Mouse (Mus musculus) CD4-positive helper T cell, adult 2 months (primary cell): ENCODE data around the gene Wdr70.

ENCODE experiments used
- DNase-seq: peaks from one replicate; pipeline ENCODE4 v3.0.0-alpha.2; 2012; ENCODE audit warnings: low read depth, missing footprints, low spot score

Wdr70 gene

DNA sequence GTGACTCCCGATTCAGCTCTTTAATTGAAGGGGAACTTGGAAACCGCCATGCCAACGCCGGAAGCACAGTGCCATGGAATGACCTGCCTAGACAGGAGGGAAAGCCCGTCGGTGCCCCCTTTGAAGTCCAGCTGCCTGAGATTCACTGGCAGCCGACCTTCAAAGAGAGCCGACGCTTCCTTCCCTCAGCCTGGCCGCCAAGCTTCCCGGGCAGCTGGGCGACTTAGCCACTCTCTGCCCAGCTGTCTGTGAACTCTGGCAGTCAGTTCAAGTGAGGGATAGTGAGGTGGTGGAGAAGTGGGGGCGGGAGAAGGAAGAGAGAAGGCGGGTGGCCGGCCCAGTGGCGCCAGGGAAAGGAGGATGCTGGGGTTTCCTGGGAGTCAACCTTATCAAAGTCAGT, 164.9 kb downstream of the Wdr70 start:
- DNase-seq = no peak

DNA sequence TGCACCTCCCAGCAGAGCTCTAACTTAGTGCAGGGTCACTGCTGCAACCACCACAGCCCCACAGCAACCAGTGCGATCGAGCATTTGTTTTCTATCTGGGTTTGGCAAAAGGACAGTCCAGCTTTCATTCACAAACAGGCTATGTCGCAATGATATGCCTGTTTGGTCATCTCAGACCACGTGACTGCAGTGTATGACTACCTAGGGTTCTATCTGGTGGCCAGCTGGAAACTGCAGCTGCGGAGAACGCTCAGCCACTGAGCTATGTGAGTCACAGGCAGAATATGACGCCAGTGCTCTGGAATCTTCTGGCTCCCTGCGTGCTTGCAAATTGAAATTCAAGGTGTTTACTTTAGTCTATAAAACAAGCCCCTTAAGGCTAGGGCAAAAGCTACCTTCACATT, 167.4 kb downstream of the Wdr70 start:
- no peak for DNase-seq

DNA sequence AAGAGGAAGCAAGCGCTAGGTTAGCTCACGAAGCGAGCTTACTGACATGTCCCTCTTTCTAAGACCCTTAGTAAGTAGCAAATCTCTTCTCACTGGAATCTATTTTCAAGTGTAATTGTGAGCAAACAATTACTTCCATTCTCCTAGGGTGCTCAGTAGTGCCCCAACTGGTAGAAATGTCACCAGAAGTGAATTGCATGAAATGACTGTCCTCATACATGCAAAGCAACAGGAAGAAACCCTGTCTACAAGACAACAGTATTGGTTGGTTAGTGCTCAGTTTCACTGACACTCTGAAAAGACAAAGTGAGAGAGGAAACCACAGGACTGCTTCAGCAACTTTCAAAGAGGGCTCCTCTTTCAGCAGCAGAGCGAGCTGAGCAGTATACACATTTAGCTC, 173.6 kb downstream of the Wdr70 start:
- peak; percentile 66 for DNase-seq

DNA sequence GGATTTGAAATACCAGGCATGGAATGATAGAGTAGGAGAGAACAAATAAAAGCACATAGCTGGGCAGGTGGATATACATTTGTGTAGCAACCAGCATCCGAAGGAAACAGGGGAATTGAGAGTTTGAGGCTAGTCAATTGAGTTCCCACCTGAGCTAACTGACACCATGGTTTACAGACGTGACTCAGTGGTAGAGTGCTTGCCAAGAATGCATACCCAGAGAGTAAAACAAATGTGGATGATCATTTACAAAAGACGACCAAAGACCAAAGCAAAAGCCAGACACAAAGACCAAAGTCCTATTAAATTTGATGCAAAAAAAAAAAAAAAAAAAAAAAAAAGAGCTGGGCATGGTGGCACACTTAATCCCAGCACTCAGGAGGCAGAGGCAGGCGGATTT, 175.7 kb downstream of the Wdr70 start:
- no peak for DNase-seq

DNA sequence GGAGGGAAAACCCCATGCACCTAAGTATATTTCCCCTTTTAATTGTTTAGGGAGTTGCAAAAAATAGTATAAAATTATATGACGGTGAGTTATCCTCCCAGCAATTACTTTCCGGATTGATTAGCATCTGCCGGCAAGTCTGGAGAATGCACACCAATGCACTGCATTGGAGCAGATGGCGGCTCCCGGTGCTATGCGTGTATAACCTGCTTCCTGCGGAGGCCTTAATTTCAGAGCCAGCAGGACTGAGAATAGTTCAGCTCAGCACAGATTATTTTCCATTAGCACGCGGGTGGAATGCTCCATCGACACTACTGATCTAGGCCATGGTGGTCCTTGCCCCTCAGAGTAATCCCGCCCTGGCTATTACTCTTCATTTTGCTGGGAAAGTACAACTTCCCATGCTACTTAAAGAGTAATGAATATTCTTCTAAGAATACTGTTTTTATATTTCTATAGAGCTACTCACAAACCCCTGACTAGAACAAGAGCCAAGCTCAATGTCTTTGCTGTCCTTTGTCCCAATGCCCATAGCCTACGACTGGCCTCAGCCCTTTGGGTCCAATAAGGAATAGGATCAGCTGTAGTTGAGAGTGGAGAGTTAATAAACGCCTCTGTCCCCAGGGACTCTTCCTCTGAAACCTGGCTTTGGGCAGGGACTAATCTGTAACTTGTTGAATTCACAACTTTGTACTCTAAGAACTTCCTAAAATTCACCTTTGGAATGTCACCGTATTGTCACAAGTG, 176.5 kb downstream of the Wdr70 start:
- no peak for DNase-seq

DNA sequence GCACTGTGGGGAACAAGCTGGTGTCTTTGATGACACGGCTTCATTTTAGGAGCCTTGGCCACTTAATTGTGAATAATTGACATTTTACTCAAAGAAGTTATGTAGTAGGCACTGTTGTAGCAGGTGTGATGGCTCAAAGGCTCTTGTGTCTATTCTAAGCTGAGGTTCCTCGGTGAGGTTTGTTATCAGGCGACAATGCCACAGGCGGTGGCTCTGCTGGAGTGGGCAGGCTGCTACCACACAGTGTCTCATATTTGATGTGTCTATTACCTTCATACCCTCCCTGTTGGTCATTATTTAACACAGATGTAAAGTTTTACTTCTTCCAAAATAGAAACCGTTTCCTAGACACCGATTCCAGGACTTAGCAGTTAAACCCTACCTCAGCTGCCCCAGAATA, 177.9 kb downstream of the Wdr70 start:
- DNase-seq = no peak

DNA sequence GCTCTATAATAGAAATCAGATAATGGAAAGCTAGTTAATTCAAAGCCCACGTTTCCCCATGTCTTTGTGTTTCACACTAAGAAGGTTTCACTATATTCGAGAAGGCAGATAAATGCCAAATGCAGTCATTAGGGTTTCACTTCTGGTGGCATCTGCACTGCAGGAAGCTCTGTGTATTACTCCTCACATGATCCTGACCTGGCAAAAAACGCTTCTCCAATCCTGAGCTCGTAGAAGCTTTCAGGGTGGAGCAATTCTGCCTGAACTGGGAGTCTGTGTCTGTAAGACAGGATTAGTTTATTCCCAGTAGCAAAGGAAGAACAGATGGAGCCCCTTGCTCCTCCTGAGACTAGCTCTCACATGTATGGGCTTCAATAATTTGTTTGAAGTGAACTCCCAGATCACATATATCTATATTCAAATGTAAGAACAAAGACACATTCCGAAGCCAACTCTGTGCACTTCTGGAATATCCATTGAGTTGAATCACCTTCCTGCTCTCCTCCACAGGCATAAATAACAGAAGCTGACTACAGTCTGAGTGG, 192.4 kb downstream of the Wdr70 start:
- DNase-seq = no peak

DNA sequence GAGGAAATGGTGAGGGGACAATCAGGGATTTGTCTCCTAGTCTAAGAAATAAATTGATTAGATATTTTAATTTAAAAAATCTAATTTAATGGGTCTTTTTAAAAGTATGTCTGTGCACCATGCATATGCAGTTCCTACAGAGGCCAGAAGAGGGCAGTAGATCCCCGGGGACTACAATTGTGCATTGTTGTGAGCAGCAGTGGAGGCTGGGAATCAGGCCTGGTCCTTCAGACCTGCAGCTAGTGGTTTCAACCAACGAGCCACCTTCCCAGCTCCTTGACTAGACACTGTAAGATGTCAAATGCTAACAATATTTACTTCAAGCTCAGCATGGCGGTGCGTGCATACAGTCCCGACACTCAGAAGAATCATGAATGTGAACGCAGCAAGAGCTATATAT, 199.7 kb downstream of the Wdr70 start:
- DNase-seq = no peak

DNA sequence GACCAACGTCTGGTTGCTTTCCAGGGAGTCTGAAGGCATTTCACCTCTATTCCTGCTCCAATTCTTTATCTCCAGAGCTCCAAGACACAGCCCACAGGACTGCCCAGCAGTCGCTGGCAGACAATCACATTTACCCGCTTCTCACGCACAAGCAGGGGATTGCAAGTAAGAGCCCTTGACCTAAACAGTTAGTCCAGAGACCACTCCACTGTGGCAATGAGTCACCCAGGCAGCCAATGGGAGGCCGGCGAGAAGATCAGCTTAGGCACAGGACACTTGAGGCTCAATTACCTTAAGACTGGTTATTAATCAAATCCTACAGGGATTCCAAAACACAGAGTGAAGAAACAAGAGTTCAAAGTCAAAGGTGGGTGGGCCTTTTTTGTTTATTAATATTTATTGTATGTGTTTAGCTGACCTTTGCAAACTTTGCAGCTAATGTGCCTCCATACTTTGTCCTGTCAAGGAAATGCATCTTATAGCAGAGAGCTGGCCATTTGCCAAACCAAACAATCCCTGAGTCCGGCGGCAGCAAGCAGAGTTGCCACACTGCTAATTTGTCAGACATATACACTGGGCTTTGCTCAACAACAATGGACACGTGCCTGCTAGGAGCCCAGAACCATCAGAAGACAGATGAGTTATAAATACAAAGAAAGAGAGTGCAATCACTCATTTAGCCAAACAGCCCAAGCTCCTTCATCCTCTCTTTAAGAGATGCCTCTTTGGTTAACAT, 207.3 kb downstream of the Wdr70 start:
- no peak for DNase-seq

DNA sequence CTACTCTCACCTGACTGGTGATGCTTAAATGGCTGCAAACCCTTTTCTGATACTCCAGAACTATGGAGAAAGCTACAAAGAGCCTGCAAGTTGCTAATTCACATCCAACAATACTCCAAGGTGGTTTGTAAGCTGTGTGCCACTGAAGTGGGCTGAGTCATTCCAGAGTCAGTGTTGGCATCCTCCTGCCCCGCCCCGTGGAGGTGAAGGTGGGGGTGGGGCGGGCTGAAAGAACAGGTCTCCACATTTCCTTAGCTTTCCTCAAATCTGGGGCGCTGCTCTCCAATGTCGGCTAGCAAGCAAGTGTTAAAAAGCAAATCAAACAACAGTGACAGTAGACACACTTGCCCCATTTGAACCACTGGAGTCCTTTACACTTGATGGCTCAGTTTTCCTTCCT, 208.7 kb downstream of the Wdr70 start:
- DNase-seq = no peak

DNA sequence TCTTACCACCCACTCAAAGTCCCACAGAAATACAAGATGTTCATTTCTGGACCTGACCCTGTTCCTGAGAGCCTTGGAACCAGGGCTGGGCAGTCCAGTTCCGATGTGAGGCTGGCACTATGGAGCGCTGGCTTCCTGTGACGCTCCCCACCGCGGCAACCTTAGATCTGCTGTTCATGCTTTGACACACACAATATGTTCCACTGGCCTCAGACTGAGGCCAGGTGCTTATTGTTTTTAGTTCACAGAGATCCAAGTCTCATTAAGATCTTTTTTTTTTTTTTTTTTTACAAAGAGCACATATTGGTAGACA, 209.7 kb downstream of the Wdr70 start:
- DNase-seq = no peak

DNA sequence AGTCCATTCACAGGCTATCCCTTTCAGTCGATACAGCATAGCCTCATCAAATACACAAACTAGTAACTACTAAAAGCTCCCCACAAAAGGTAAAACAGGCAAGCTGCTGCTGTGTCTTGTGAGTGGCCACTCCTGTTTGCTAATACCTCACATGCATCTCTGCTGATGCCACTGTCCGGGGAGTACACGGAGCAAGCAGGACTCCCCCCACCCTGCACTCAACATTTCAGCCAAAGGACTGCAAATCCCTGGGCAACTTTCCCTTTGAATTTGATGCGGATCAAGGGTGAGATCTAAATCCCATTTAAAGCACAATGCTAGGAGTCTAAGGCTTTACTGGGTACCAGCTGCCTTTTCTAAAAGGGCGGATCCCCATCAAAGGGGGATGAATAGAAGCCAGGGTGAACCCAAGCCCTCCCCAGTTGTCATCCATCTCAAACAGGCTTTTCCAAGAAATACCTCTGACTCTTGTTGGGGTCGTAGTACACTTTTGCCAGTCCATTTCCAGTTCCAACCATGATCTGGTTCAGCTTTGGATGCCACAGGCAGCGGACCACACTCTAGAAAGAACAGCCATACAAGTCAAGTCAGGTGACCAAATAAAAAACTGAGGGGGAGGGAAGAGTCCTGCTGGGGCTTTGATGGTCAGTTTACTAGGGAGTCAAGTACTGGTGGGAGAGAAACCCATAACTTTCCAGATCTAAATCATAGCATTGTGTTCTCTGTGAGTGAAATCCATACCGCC, 210.2 kb downstream of the Wdr70 start:
- no peak for DNase-seq

DNA sequence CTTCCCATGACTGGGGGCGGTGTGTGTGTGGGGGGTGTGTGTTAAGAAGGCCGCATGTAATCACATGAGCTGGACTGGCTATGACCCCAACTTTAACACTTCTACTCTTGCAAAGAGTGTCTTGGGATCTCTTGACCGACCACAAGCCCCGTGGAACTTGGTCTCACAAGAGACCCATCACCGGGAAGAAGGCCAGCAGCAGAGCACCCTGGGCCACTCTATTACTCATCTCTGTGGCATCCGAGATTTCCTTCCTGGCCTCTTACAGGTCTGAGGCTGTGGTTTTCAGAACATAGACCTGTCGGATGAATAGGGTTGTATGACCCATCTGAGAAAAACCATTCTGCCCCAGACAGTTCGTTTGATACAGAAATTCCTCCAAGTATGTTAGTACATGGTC, 212.4 kb downstream of the Wdr70 start:
- no peak for DNase-seq

DNA sequence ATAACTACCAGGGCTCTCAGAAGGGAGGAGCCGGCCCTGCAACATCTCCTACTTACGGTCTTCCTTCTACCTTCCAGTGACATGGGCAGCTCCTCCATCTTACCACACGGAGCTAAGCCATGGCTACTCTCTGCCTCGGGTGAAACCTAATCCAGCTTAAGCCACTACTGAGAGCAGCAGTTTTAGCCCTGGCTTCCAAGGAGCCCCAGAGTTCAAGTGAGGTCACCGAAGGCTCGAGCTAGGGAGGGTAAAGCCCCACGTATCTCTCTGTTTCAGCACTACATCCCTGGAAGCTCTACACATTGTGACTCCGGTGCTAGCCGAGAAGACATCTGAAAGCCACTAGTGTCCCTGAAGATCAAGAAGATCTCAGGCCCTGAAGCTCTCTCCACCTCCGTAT, 213.9 kb downstream of the Wdr70 start:
- DNase-seq = no peak

DNA sequence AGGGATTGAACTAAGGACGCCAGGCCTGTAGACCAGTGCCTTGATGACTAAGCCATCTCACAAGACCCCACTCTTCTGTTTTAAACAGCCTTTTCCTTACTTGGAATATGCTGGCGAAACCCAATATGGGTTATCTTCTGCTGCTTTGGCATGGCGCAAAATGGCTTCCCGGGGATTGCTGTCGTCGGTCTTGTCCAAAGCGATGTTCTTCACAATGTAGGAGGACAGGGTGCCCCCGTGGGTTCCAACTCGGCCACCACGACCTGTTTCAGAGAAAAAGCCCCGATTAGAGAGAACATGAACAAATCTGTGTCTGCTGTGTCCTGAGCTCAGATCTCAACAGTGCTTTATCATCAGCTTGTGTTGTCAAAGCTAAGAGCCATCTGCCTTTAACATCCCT, 214.8 kb downstream of the Wdr70 start:
- DNase-seq = no peak

DNA sequence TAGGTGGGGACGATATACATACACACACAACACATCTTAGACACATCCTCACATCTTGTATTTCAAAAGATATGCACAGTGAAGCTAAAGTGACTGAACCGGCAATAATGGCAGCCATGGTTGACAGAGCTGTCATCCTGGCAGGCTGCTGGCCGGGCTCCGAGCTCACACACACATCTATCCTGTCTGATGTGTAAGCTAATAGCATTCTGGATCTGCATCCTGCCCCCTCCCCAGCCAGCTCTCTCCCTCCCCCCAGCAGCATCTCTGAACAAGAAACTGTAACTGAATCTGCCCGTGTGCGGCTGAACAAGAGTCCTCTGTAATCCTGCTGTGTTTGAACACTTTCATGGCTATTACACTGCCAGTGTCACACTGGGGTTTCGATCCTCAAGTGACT, 219.1 kb downstream of the Wdr70 start:
- DNase-seq = no peak

DNA sequence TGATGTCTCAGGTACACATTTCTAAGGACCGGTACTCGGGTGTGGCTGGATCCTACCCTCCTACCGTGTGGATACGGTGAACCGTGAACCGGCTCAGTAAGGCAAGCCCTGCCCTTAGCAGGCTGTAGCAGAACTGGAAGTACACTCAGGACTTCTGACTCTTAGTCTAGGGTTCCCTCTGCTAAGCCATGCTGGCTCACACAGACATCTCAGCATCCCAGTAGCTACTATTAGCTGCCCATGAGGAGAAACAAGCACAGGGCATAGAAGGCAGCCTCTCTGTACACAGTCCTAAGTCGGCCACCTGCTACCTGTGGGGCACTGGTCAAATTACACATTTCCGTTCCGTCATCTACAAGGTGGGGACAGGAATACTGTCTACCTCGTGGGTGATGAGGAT, 220.1 kb downstream of the Wdr70 start:
- DNase-seq = no peak

DNA sequence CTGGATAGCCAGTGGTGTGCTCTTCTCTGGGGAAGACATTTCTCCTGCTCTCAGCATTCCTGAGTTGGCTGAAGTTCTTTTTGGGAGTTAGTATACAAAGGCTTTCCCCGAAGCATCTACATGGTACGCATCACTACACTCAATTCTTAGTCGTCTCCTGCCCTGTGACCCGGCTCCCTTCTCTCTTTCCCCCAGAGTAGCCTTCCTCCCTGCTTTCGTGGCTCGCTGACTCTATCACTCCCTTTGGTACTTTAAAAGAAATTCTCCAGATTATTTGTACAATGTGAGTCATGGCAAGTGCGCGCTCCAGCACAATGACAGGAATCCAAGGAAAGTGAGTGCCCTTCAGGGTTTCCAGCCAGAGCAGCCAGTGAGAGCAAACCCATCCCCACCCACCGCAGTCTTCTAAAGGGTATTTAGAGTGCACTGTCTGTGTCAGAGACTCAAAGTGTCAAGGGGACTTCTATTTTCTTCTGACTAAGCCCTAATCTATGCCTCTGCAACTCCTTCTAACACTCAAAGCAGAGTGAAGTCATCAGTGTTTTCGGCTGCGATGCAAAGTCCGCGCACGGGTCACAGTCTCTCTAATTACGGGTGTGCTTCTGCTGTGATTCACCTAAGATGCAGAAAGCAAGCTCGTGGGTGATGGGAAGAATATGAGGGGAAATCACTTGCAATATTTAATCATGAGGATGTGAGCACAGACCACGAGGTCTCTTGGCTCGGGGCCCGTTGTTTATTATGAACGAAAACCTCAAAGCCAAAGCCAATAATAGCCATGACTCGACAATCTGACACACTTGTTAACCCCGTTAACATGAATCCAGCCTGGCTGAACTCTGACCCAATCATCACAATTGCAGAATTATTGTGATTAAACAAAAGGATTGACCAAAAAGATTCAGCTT, 221.2 kb downstream of the Wdr70 start:
- DNase-seq = no peak

DNA sequence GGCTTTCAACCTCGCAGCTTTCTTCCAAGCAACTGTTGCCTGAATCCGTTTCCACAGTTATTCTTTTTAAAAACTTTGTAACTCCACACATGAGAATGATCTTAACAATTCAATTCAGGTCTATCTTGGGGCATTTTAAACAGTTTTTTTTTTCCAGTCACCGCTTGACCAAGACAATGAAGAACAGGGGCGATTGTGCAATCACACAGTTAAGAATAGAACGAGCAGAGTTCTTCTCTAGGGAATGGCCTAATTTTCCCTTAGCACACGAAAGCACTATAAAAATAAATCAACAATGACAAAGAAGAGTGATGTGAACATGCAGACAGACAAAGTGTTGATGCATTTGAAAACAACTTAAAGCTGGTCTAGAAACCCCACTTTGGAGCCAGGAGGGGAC, 223.1 kb downstream of the Wdr70 start:
- DNase-seq = no peak

DNA sequence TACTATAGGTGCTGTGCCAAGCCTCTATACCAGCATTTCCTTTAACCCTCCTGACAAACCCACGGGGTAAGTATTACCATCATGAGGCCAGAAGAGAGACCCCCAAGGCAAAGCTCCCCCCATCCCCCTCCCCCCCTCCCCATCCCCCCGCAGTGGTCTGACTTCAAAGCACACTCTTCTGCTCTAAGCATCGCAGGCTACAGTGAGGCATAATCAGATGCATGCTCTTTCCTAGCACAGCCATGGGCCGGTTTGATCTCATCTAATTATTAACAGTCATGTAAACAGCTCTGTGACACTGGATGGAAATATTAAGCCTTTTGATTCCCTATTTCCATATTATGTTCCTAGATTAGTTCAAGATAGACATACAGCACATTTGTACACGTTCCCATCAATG, 226.5 kb downstream of the Wdr70 start:
- DNase-seq = no peak

DNA sequence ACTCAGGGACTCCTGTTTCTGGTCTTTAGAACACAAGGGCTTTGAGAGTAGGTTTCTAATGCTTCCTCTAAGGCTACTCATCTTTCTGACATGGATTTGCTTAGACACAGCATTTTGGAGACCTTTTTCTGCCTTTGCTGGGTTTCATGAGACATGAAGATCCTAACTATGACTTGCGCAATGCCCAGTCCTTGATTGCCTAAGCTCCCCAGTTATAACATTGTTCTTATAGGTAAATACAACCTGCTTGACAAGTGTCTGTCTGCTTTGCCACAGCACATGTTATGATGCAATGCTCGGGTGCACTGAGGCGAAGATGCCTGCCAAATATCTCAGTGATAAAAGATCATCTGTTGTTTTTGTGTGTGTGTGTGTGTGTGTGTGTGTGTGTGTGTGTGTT, 233.7 kb downstream of the Wdr70 start:
- no peak for DNase-seq

DNA sequence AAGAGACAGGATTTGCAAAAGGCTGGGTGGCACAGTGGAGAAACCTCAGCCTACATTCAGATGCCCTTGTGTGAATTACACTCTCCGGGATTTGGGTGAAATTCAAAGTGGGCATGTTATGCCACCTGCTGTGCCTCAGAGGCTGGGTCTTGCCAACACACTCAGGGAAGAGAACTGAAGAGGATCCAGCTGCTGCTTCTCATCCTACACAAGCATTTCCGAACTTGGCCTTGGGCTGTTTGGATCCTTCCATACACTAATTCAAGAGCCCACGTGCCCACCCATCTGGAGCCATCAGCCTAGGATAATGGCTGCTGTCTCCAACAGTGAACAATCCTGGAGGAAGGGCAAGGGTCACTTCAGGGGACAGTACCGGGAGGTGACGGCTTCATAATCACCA, 235.7 kb downstream of the Wdr70 start:
- no peak for DNase-seq
